Mouse (Mus musculus) forebrain, embryonic 12.5 days (tissue): ENCODE measurements at regions not wholly inside any gene's neighbourhood (a gene's known extent, or its start where the extent isn't known, plus 50 kb on each side); places are given as distances from the start of the nearest gene placed in this dataset. TPM values are rescaled to one million over a fixed set of nuclear protein-coding genes. Genes with fewer than 3 reads are reported as not detected.
"Not testable (repeated sequence)": the region's sequence is repeated elsewhere in the genome, so short reads cannot be mapped to it uniquely, and the experiment has no call there.

ENCODE experiments used
- ATAC-seq: fragments of 200-750 bp; cut with Nextera tagmentation; 2 replicates; pipeline ENCODE4 v1.8.0; 2017; ENCODE audit warnings: moderate TSS enrichment; ENCODE audit not compliant: low FRiP score
- H3K27ac ChIP-seq: fragments of 300-500 bp; sonication (generic); 2 replicates; pipeline ENCODE4 v1.5.1; 2016; ENCODE audit warnings: mild to moderate bottlenecking
- H3K27me3 ChIP-seq: fragments of 300-500 bp; sonication (generic); 2 replicates; pipeline ENCODE4 v1.6.1; 2016; ENCODE audit warnings: mild to moderate bottlenecking
- H3K36me3 ChIP-seq: fragments of 300-500 bp; sonication (generic); replicated peaks from 2 replicates; pipeline ENCODE4 v1.6.1; 2016; ENCODE audit warnings: mild to moderate bottlenecking
- H3K4me1 ChIP-seq: fragments of 300-500 bp; sonication (generic); 2 replicates; pipeline ENCODE4 v1.6.1; 2016
- H3K4me2 ChIP-seq: fragments of 300-500 bp; sonication (generic); 2 replicates; pipeline ENCODE4 v1.6.1; 2016; ENCODE audit warnings: mild to moderate bottlenecking, moderate library complexity
- H3K4me3 ChIP-seq: fragments of 300-500 bp; sonication (generic); replicated peaks from 2 replicates; pipeline ENCODE4 v1.5.1; 2016; ENCODE audit warnings: mild to moderate bottlenecking
- H3K9ac ChIP-seq: fragments of 300-500 bp; sonication (generic); 2 replicates; pipeline ENCODE4 v1.6.1; 2016; ENCODE audit warnings: mild to moderate bottlenecking
- H3K9me3 ChIP-seq: fragments of 300-500 bp; sonication (generic); 2 replicates; pipeline ENCODE4 v1.6.1; 2016
- WGBS: fragments of 180-500 bp; shearing (Covaris S2); methylation state at CpG from one replicate; pipeline ENCODE4 v1.1.7; 2016; 5-methylcytosine and 5-hydroxymethylcytosine counted together
- microRNA-seq: library from miRNA; unstranded; fragments of <30 nt; microRNA quantifications from one replicate; pipeline ENCODE4, GENCODE M21; 2017

DNA sequence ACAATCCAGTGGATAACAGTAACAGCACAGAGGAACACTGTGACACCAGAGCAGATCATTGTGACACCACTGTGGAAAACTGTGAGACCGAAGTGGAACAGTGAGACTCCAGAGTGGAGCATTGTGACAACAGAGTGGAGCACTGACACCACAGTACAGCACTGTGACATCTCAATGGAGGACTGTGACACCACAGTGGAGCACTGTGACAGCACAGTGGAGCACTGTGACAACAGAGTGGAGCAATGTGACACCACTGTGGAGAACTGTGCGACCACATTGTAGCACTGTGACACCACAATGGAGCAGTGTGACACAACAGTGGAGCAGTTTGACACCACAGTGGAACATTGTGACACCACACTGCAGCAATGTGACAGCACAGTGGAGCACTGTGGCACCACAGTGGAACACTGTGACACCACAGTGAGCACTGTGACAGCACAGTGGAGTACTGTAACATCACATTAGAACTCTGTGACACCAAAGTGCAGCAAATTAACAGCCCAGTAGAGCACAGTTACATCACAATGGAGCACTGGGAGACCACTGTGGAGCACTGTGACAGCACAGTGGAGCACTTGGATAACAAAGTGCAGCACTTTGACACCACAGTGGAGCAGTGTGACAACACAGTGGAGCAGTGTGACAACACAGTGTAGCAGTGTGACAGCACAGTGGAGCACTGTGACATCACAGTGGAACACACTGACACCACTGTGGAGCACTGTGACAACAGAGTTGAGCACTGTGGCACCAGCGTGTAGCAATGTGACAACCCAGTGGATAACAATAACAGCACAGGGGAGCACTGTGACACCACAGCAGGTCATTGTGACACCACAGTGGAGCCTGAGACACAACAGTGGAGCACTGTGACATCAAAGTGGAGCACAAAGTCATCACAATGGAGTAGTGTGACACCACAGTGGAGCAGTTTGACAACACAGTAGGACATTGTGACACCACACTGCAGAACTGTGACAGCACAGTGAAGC, 84.9 kb upstream of the Vmn1r2 start:
- WGBS = 75% methylated on average over 3 of the region's 3 CpGs
- H3K4me1 ChIP-seq = no peaks in the 10 kb centered on the region

DNA sequence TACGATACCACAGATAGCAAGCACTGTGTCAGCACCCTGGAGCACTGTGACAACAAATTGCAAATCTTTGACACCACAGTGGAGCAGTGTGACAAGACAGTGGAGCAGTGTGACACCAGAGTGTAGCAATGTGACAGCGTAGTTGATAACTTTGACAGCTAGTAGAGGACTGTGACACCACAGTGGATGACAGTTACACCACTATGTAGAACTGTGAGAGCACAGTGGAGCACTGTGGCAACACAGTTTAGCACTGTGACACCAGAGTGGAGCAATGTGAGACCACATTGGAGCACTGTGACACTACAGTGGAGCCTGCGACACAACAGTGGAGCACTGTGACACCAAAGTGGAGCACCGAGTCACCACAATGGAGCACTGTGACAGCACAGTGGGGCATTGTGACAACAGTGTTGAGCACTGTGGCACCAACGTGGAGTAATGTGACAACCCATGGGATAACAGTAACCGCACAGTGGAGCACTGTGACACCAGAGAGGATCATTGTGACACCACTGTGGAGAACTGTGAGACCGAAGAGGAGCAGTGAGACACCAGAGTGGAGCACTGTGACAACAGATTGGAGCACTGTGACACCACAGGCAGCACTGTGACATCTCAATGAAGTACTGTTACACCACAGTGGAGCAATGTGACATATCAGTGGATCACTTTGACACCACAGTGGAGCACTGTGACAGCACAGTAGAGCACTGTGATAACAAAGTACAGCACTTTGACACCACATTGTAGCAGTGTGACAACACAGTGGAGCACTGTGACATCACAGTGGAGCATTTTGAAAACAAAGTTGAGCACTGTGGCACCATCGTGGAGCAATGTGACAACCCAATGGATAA, 83.7 kb upstream of the Vmn1r2 start:
- 54% methylated on average over 8 of the region's 8 CpGs for WGBS
- Histone ChIP-seq H3K4me3 (no peak overlapping the region), H3K9ac (no peak overlapping the region), H3K4me2 (no peak overlapping the region), H3K9me3 (peaks cover 93% of the 10 kb centered on the region), H3K27ac (no peak overlapping the region), H3K27me3 (no peaks in the 10 kb centered on the region), H3K4me1 (no peaks in the 10 kb centered on the region), H3K36me3 (no peaks in the 10 kb centered on the region)
- peak; percentile 31 for ATAC-seq

More for the DNA sequence above, 84.9 kb upstream of the Vmn1r2 start:
- H3K36me3 ChIP-seq = no peaks in the 10 kb centered on the region
- no peak overlapping the region for H3K27ac ChIP-seq
- H3K4me3 ChIP-seq = no peak overlapping the region
- no peak overlapping the region for H3K4me2 ChIP-seq
- H3K27me3 ChIP-seq = no peaks in the 10 kb centered on the region
- peak; percentile 18; the same call in 1 of the 2 replicates for ATAC-seq
- H3K9me3 ChIP-seq = peaks cover 83% of the 10 kb centered on the region
- H3K9ac ChIP-seq = no peak overlapping the region

DNA sequence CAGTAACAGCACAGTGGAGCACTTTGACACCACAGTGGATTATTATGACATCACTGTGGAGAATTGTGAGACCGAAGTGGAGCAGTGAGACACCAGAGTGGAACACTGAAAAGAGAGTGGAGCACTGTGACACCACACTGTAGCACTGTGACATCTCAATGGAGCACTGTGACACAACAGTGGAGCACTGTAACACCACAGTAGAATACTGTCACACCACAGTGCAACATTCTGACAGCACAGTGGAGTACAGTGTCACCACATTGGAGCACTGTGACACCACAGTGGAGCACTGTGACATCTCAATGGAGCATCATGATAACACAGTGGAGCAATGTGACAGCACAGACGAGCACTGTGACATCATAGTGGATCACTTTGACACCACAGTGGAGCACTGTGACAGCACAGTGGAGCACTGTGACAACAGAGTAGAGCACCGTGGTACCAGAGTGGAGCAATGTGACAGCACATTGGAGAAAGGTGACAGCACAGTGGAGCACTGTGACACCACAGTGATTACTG, 83.0 kb upstream of the Vmn1r2 start:
- no peaks in the 10 kb centered on the region for H3K4me1 ChIP-seq
- no peak overlapping the region for H3K27ac ChIP-seq
- H3K27me3 ChIP-seq = no peaks in the 10 kb centered on the region
- no peak overlapping the region for H3K9ac ChIP-seq
- WGBS = 66% methylated on average over 3 of the region's 3 CpGs
- peaks cover 95% of the 10 kb centered on the region for H3K9me3 ChIP-seq
- peak; percentile 31 for ATAC-seq
- H3K4me2 ChIP-seq = no peak overlapping the region
- H3K4me3 ChIP-seq = no peak overlapping the region
- H3K36me3 ChIP-seq = no peaks in the 10 kb centered on the region

DNA sequence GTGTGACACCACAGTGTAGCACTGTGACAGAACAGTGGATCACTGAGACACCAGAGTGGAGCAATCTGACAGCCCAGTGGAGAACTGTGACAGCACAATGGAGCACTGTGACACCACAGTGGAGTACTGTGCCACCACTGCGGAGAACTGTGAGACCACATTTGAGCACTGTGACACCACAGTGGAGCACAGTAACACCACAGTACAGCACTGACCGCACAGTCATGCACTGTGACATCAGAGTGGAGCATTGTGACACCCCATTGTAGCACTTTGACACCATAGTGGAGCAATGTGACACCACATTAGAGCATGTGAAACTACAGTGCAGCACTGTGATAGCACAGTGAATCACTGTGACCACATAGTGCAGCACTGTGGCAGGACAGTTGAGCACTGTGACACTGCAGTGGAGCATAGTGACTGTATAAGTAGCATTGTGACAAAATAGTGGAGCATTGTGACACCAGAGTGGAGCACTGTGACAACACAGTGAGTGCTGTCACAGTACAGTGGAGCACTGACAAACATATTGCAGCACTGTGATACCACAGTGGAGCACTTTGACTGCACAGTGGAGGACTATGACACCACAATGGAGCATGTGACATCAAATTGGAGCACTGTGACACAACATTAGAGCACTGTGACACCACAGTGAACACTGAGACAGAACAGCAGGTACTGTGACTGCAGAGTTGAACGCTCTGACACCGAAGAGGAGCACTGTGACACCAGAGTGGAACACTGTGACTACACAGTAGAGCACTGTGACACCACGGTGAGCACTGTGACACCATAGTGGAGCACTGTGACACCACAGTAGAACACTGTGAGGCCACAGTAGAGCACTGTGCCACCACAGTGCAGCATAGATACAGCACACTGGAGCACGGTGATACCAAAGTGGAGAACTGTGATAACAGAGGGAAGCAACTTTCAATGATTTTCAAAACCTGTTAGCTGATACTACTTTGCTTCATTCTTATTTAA, 81.4 kb upstream of the Vmn1r2 start:
- no peaks in the 10 kb centered on the region for H3K27me3 ChIP-seq
- H3K27ac ChIP-seq = no peak overlapping the region
- H3K9me3 ChIP-seq = peaks cover 95% of the 10 kb centered on the region
- no peak overlapping the region for H3K4me3 ChIP-seq
- H3K9ac ChIP-seq = no peak overlapping the region
- no peak overlapping the region for H3K4me2 ChIP-seq
- no peaks in the 10 kb centered on the region for H3K4me1 ChIP-seq
- WGBS = 53% methylated on average over 6 of the region's 6 CpGs
- no peak for ATAC-seq
- no peaks in the 10 kb centered on the region for H3K36me3 ChIP-seq

DNA sequence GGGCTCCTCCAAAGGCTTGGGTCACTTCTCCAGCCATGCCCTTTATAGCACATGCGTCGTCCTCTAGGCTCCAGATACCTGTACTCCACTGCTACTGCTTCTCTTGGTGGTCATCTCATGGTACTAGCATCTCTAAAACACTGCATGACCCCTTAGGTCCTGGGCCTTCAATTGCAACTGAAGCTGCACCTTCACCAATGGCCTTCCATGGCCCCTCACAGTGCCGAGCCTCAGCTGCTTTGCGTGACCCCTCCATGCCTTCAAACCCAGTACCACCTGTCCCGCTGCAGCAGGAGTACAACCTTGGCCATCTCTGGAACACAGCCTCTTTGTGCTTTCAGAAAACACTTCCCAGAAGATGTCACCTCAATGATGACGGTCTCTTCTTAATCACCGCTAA, 79.5 kb upstream of the Vmn1r2 start:
- not testable (repeated sequence) for H3K4me1 ChIP-seq, H3K4me2 ChIP-seq, H3K9ac ChIP-seq, H3K27ac ChIP-seq, H3K27me3 ChIP-seq, H3K4me3 ChIP-seq, ATAC-seq, H3K36me3 ChIP-seq
- 83% methylated on average over 7 of the region's 7 CpGs for WGBS
- peaks cover 81% of the 10 kb centered on the region for H3K9me3 ChIP-seq

DNA sequence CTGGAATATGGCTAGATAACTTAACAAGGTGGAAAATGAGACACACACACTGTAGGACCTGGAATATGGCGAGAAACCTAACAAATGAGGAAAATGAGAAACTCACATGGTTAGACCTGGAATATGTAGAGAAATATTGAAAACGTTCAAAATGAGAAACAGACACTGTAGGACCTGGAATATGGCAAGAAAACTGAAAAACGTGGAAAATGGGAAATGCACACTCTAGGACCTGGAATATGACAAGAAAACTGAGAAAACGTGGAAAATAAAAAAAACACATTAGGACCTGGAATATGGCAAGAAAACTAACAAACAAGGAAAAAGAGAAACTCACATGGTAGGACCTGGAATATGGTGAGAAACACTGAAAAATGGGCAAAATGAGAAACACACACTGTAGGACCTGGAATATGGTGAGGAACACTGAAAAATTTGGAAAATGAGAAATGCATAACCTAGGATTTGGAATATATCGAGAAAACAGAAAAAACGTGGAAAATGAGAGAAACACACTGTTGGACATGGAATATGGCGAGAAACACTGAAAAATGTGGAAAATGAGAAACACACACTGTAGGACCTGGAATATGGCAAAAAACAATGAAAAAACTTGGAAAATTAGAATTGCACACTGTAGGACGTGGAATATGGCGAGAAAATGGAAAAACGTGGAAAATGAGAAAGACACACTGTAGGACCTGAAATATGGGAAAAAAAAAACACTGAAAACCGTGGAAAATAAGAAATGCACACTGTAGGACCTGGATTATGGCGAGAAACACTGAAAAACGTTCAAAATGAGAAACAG, 77.3 kb upstream of the Vmn1r2 start:
- Histone ChIP-seq H3K9ac (no peak overlapping the region), H3K4me2 (no peak overlapping the region), H3K4me3 (no peak overlapping the region), H3K27me3 (no peaks in the 10 kb centered on the region), H3K27ac (no peak overlapping the region), H3K9me3 (peaks cover 60% of the 10 kb centered on the region), H3K4me1 (no peaks in the 10 kb centered on the region), H3K36me3 (no peaks in the 10 kb centered on the region)
- 59% methylated on average over 13 of the region's 13 CpGs for WGBS
- ATAC-seq = peak; percentile 76

DNA sequence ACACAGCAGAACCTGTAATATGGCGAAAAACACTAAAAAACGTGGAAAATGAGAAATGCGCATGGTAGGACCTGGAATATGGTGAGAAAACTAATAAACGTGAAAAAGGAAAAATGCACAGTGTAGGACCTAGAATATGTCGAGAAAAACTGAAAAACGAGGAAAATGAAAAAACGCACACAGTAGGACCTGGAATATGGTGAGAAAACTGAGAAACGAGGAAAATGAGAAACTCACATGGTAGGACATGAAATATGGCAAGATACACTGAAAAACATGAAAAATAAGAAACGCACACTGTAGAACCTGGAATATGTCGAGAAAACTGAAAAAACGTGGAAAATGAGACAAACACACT, 76.8 kb upstream of the Vmn1r2 start:
- peaks cover 54% of the 10 kb centered on the region for H3K9me3 ChIP-seq
- ATAC-seq = peak; percentile 47; the same call in 1 of the 2 replicates
- H3K36me3 ChIP-seq = no peaks in the 10 kb centered on the region
- no peaks in the 10 kb centered on the region for H3K4me1 ChIP-seq
- H3K4me3 ChIP-seq = no peak overlapping the region
- no peak overlapping the region for H3K9ac ChIP-seq
- 71% methylated on average over 11 of the region's 11 CpGs for WGBS
- no peak overlapping the region for H3K4me2 ChIP-seq
- no peaks in the 10 kb centered on the region for H3K27me3 ChIP-seq
- no peak overlapping the region for H3K27ac ChIP-seq

DNA sequence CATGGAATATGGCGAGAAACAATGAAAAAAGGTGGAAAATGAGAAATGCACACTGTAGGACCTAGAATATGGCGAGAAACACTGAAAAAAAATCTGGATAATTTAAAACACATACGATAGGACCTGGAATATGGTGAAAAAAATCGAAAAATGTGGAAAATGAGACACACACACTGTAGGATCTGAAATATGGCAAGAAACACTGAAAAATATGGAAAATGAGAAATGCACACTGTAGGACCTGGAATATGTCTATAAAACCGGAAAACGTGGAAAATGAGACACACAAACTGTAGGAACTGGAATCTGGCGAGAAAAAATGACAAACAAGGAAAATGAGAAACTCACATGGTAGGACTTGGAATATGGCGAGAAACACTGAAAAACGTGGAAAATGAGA, 76.4 kb upstream of the Vmn1r2 start:
- WGBS = 70% methylated on average over 9 of the region's 9 CpGs

More for the DNA sequence above, 76.4 kb upstream of the Vmn1r2 start:
- Histone ChIP-seq H3K27me3 (no peaks in the 10 kb centered on the region), H3K9ac (no peak overlapping the region), H3K4me3 (no peak overlapping the region), H3K4me1 (no peaks in the 10 kb centered on the region), H3K4me2 (no peak overlapping the region), H3K27ac (no peak overlapping the region), H3K9me3 (peaks cover 50% of the 10 kb centered on the region), H3K36me3 (no peaks in the 10 kb centered on the region)
- ATAC-seq = peak; percentile 70

Small RNA genes in the stretch of these regions (microRNA-seq; reads per million reads assigned to microRNA genes)
- gene Gm27878 = not detected
